ENCODE assay signal across 8 mouse cellular contexts in the genomic region with DNA sequence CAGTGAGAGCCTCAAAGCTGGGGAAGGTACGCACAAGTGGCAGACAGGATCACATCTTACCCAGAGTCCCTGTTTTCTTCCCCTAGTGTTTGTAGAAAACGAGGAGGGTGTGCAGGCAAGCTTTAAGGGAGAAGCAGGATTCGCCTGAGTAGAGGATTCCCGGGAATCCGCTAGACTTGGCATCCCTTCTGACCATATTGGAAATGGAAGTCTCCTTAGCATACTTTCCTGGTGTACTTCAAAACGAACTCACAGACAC. TPM values are rescaled to one million over a fixed set of nuclear protein-coding genes. Genes with fewer than 3 reads are reported as not detected.
A peak's percentile ranks its signal among the peaks of the same experiment; 100 is the strongest.
DNase-seq lines count a peak whose midpoint lies in the region; ATAC-seq and TF ChIP-seq lines count a peak whose summit lies in the region.

No protein-coding gene starts in this region.

- no peak for ATAC-seq in kidney, embryonic 14.5 days (ENCODE audit: low FRiP score, low TSS enrichment)
- ATAC-seq in hindbrain, embryonic 14.5 days (ENCODE audit: low FRiP score): no peak
- ATAC-seq in midbrain, embryonic 14.5 days (ENCODE audit: low FRiP score, low TSS enrichment): no peak

- intact Hi-C loops in left cerebral cortex, postnatal 25 days (cut with DNase I): no loop called here

- peak overlapping the region; percentile 74 for H3K4me2 ChIP-seq in kidney, embryonic 14.5 days (replicated peaks; ENCODE audit: low read depth, low read length)
- peak overlapping the region; percentile 61 for H3K4me2 ChIP-seq in hindbrain, embryonic 14.5 days (replicated peaks)
- peak overlapping the region; percentile 83 for H3K4me2 ChIP-seq in midbrain, embryonic 14.5 days (ENCODE audit: low read length)

- no peaks in the 10 kb centered on the region for H3K9me3 ChIP-seq in kidney, embryonic 14.5 days (ENCODE audit: control insufficient read depth, low read length)
- H3K9me3 ChIP-seq in hindbrain, embryonic 14.5 days (ENCODE audit: control insufficient read depth, low read length): no peaks in the 10 kb centered on the region
- H3K9me3 ChIP-seq in midbrain, embryonic 14.5 days (ENCODE audit: control insufficient read depth, low read length): no peaks in the 10 kb centered on the region

- peak overlapping the region; percentile 83 for H3K9ac ChIP-seq in kidney, embryonic 14.5 days (ENCODE audit: low read depth, low read length)
- peak overlapping the region; percentile 86 for H3K9ac ChIP-seq in hindbrain, embryonic 14.5 days
- H3K9ac ChIP-seq in midbrain, embryonic 14.5 days (replicated peaks; ENCODE audit: low read length): peak overlapping the region; percentile 90

- TF ChIP-seq POLR2A in bone marrow, adult 2 months (IDR thresholded peaks at IDR 0.05; ENCODE audit: borderline replicate concordance, control insufficient read depth, low read depth, low read length): no peak

- 13% methylated on average over 6 of the region's 6 CpGs for WGBS in kidney, embryonic 14.5 days
- 8% methylated on average over 6 of the region's 6 CpGs for WGBS in bone marrow, adult 2 months
- WGBS in hindbrain, embryonic 14.5 days: 16% methylated on average over 6 of the region's 6 CpGs
- 20% methylated on average over 6 of the region's 6 CpGs for WGBS in midbrain, embryonic 14.5 days

- peaks cover 6% of the 10 kb centered on the region; the same call in 1 of the 2 replicates for H3K36me3 ChIP-seq in kidney, embryonic 14.5 days (ENCODE audit: control insufficient read depth, insufficient read depth, low read length)
- H3K36me3 ChIP-seq in hindbrain, embryonic 14.5 days (replicated peaks; ENCODE audit: control insufficient read depth, insufficient read depth): peaks cover 18% of the 10 kb centered on the region
- H3K36me3 ChIP-seq in midbrain, embryonic 14.5 days (ENCODE audit: control insufficient read depth, insufficient read depth, low read length): peaks cover 21% of the 10 kb centered on the region

- TF ChIP-seq CTCF in bone marrow, adult 2 months (IDR thresholded peaks at IDR 0.05; ENCODE audit: control insufficient read depth, insufficient read depth, low read length): no peak

- peak overlapping the region; percentile 77 for H3K27ac ChIP-seq in kidney, embryonic 14.5 days (ENCODE audit: low read depth, low read length)
- H3K27ac ChIP-seq in bone marrow, adult 2 months (ENCODE audit: control insufficient read depth, insufficient read depth, low read depth, low read length, poor library complexity): peak overlapping the region; percentile 70
- H3K27ac ChIP-seq in hindbrain, embryonic 14.5 days: peak overlapping the region; percentile 73
- H3K27ac ChIP-seq in midbrain, embryonic 14.5 days (replicated peaks; ENCODE audit: low read depth, low read length): peak overlapping the region; percentile 89

- H3K4me1 ChIP-seq in kidney, embryonic 14.5 days (ENCODE audit: control insufficient read depth, insufficient read depth, low read length): peaks cover 3% of the 10 kb centered on the region; the same call in 1 of the 2 replicates
- H3K4me1 ChIP-seq in bone marrow, adult 2 months (ENCODE audit: control insufficient read depth, insufficient read depth, low read length): no peaks in the 10 kb centered on the region; the same call in 1 of the 2 replicates
- peaks cover 15% of the 10 kb centered on the region for H3K4me1 ChIP-seq in hindbrain, embryonic 14.5 days (replicated peaks; ENCODE audit: control insufficient read depth, insufficient read depth, low read length)
- H3K4me1 ChIP-seq in midbrain, embryonic 14.5 days (ENCODE audit: control insufficient read depth, insufficient read depth, low read length): peaks cover 8% of the 10 kb centered on the region

- no peak for DNase-seq in kidney, postnatal 36 days
- DNase-seq in hindbrain, embryonic 14.5 days (ENCODE audit: low spot score): peak; percentile 64
- no peak for DNase-seq in midbrain, embryonic 14.5 days
- DNase-seq in cerebellum, adult 11-12 months: no peak
- no peak for DNase-seq in left cerebral cortex, postnatal 25 days (ENCODE audit: low spot score in 2 of 2)
- DNase-seq in spleen, adult 18-20 months: no peak

- H3K4me3 ChIP-seq in kidney, embryonic 14.5 days (ENCODE audit: low read length): peak overlapping the region; percentile 93
- H3K4me3 ChIP-seq in bone marrow, adult 2 months (replicated peaks; ENCODE audit: control insufficient read depth, low read depth, low read length): peak overlapping the region; percentile 63
- H3K4me3 ChIP-seq in hindbrain, embryonic 14.5 days (replicated peaks; ENCODE audit: low read length): peak overlapping the region; percentile 56
- peak overlapping the region; percentile 55 for H3K4me3 ChIP-seq in midbrain, embryonic 14.5 days (replicated peaks; ENCODE audit: low read depth, low read length)

- no peaks in the 10 kb centered on the region for H3K27me3 ChIP-seq in kidney, embryonic 14.5 days (ENCODE audit: control insufficient read depth, insufficient read depth, low read length)
- H3K27me3 ChIP-seq in hindbrain, embryonic 14.5 days (ENCODE audit: control insufficient read depth, insufficient read depth, low read length): no peaks in the 10 kb centered on the region
- H3K27me3 ChIP-seq in midbrain, embryonic 14.5 days (ENCODE audit: control insufficient read depth, insufficient read depth, low read length): no peaks in the 10 kb centered on the region

RNA-seq across cellular contexts. Expression of a gene that starts 0.6 kb away (rescaled TPM):
- polyA plus RNA-seq in kidney, embryonic 14.5 days (2014; fragmentation: Nextera tagmentation; extraction: Ambion mirVana): 79.5 and 97.6 TPM in 2 replicates
- 7.3 and 50.4 TPM in 2 replicates for polyA plus RNA-seq in bone marrow, adult 2 months (2011; ENCODE audit: insufficient read depth, insufficient read length, low replicate concordance, missing spikeins)
- polyA plus RNA-seq in hindbrain, embryonic 14.5 days (2014; fragmentation: Nextera tagmentation; extraction: Ambion mirVana): 77.2 and 83.7 TPM in 2 replicates
- 70.5 and 77.8 TPM in 2 replicates for polyA plus RNA-seq in midbrain, embryonic 14.5 days (2014; fragmentation: Nextera tagmentation; extraction: Ambion mirVana)
- 10 to 100 TPM; 45.3 to 47.7 TPM for total RNA-seq in left cerebral cortex, postnatal 25 days (2021)

RNA-seq across cellular contexts. Expression of a gene that starts 29.5 kb away (rescaled TPM):
- polyA plus RNA-seq in kidney, embryonic 14.5 days (2014; fragmentation: Nextera tagmentation; extraction: Ambion mirVana): 1.3 and 1.4 TPM in 2 replicates
- 1.0 TPM in 1 of 2 replicates, not detected in the other for polyA plus RNA-seq in bone marrow, adult 2 months (2011; ENCODE audit: insufficient read depth, insufficient read length, low replicate concordance, missing spikeins)
- 2.8 and 3.8 TPM in 2 replicates for polyA plus RNA-seq in hindbrain, embryonic 14.5 days (2014; fragmentation: Nextera tagmentation; extraction: Ambion mirVana)
- polyA plus RNA-seq in midbrain, embryonic 14.5 days (2014; fragmentation: Nextera tagmentation; extraction: Ambion mirVana): 3.2 and 3.5 TPM in 2 replicates
- total RNA-seq in left cerebral cortex, postnatal 25 days (2021): under 1 TPM; 0.30 to 0.41 TPM
